Mouse (Mus musculus) forebrain, embryonic 12.5 days (tissue): Measurements from ENCODE around the gene Ropn1l. TPM values are rescaled to one million over a fixed set of nuclear protein-coding genes. Genes with fewer than 3 reads are reported as not detected.

ENCODE experiments used
- ATAC-seq: fragments of 200-750 bp; cut with Nextera tagmentation; 2 replicates; pipeline ENCODE4 v1.8.0; 2017; ENCODE audit warnings: moderate TSS enrichment; ENCODE audit not compliant: low FRiP score
- H3K27ac ChIP-seq: fragments of 300-500 bp; sonication (generic); 2 replicates; pipeline ENCODE4 v1.5.1; 2016; ENCODE audit warnings: mild to moderate bottlenecking
- H3K27me3 ChIP-seq: fragments of 300-500 bp; sonication (generic); 2 replicates; pipeline ENCODE4 v1.6.1; 2016; ENCODE audit warnings: mild to moderate bottlenecking
- H3K36me3 ChIP-seq: fragments of 300-500 bp; sonication (generic); replicated peaks from 2 replicates; pipeline ENCODE4 v1.6.1; 2016; ENCODE audit warnings: mild to moderate bottlenecking
- H3K4me1 ChIP-seq: fragments of 300-500 bp; sonication (generic); 2 replicates; pipeline ENCODE4 v1.6.1; 2016
- H3K4me2 ChIP-seq: fragments of 300-500 bp; sonication (generic); 2 replicates; pipeline ENCODE4 v1.6.1; 2016; ENCODE audit warnings: mild to moderate bottlenecking, moderate library complexity
- H3K4me3 ChIP-seq: fragments of 300-500 bp; sonication (generic); replicated peaks from 2 replicates; pipeline ENCODE4 v1.5.1; 2016; ENCODE audit warnings: mild to moderate bottlenecking
- H3K9ac ChIP-seq: fragments of 300-500 bp; sonication (generic); 2 replicates; pipeline ENCODE4 v1.6.1; 2016; ENCODE audit warnings: mild to moderate bottlenecking
- H3K9me3 ChIP-seq: fragments of 300-500 bp; sonication (generic); 2 replicates; pipeline ENCODE4 v1.6.1; 2016
- WGBS: fragments of 180-500 bp; shearing (Covaris S2); methylation state at CpG from one replicate; pipeline ENCODE4 v1.1.7; 2016; 5-methylcytosine and 5-hydroxymethylcytosine counted together
- polyA plus RNA-seq: library from polyadenylated mRNA; unstranded; fragments of >200 nt; fragmentation: Nextera tagmentation; extraction: Ambion mirVana; gene quantifications from 2 replicates; pipeline ENCODE4 v1.2.1, GENCODE M21; 2016

Ropn1l gene
- polyA plus RNA-seq, 1 experiment from 2014 or later: 2.3 TPM

- H3K27ac ChIP-seq: no peak overlapping the region
- no peaks in the 10 kb centered on the region for H3K4me1 ChIP-seq
- H3K36me3 ChIP-seq: peaks cover 83% of the 10 kb centered on the region
- ATAC-seq: no peak
- WGBS: 86% methylated on average over 5 of the region's 5 CpGs
- no peak overlapping the region for H3K4me3 ChIP-seq
- H3K4me2 ChIP-seq: no peak overlapping the region
- no peak overlapping the region for H3K9ac ChIP-seq
- no peaks in the 10 kb centered on the region for H3K27me3 ChIP-seq
- no peaks in the 10 kb centered on the region for H3K9me3 ChIP-seq
Observed at GRCm38 (mm10) chr15:31466295-31466694, 12.8 kb upstream of the Ropn1l start.

DNA sequence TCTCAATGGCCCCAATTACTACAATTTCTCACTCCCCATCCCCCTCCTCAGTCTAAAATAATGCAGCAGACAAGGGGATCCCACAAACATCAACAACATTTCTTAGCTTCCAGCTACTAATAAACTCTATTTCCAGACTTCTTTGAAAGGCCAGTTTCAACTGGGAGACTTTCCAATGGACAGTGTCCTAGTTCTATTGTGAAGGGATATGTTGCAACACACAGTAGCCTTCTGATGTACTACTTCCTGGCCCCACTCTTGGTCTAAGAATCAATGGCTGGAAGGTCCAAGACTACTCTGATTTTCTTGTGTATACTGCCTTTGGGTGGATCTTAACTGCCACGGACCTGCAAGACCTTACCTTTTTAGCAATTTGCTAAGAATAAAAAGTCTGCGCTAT lies 12.3 kb upstream of the Ropn1l start:
- ATAC-seq: no peak
- H3K4me1 ChIP-seq: no peaks in the 10 kb centered on the region
- no peak overlapping the region for H3K4me2 ChIP-seq
- H3K9me3 ChIP-seq: no peaks in the 10 kb centered on the region
- no peaks in the 10 kb centered on the region for H3K27me3 ChIP-seq
- 97% methylated on average over 2 of the region's 2 CpGs for WGBS
- H3K4me3 ChIP-seq: no peak overlapping the region
- no peak overlapping the region for H3K9ac ChIP-seq
- H3K36me3 ChIP-seq: peaks cover 85% of the 10 kb centered on the region
- H3K27ac ChIP-seq: no peak overlapping the region

DNA sequence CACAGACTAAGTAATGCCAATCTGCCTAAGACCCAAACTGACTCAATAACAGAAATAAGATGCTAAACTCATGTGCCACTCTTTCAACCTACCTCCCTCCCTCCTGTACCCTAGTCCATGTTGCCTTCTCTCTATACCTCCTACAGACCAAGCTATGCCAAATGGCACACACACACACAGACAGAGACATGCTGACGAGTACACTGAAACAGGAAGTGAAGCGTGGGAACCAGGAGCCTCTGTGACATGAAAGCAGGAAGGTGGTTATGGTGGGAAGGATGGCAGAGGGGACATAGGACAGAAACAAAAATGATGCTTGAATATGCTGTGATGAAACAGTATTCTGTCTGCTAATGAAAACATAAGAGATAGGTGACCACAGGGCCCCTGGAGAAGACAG lies 7.0 kb upstream of the Ropn1l start:
- no peak for ATAC-seq
- H3K4me3 ChIP-seq: no peak overlapping the region
- peaks cover 80% of the 10 kb centered on the region for H3K36me3 ChIP-seq
- no peak overlapping the region for H3K27ac ChIP-seq
- H3K9me3 ChIP-seq: no peaks in the 10 kb centered on the region
- WGBS: 80% methylated on average over 2 of the region's 2 CpGs
- H3K27me3 ChIP-seq: no peaks in the 10 kb centered on the region
- no peak overlapping the region for H3K4me2 ChIP-seq
- no peaks in the 10 kb centered on the region for H3K4me1 ChIP-seq
- H3K9ac ChIP-seq: no peak overlapping the region

- Histone ChIP-seq H3K4me3 (no peak overlapping the region), H3K9ac (no peak overlapping the region), H3K4me1 (peaks cover 4% of the 10 kb centered on the region), H3K36me3 (peaks cover 58% of the 10 kb centered on the region), H3K27me3 (no peaks in the 10 kb centered on the region), H3K27ac (no peak overlapping the region), H3K4me2 (no peak overlapping the region), H3K9me3 (no peaks in the 10 kb centered on the region)
- 94% methylated on average over 7 of the region's 7 CpGs for WGBS
- ATAC-seq: no peak
Observed at GRCm38 (mm10) chr15:31458081-31458480, 4.5 kb upstream of the Ropn1l start.

- Histone ChIP-seq H3K4me3 (no peak overlapping the region), H3K9me3 (no peaks in the 10 kb centered on the region), H3K9ac (no peak overlapping the region), H3K27ac (no peak overlapping the region), H3K4me1 (peaks cover 10% of the 10 kb centered on the region), H3K27me3 (no peaks in the 10 kb centered on the region), H3K4me2 (no peak overlapping the region), H3K36me3 (peaks cover 41% of the 10 kb centered on the region)
- ATAC-seq: no peak
- WGBS: 89% methylated on average over 5 of the region's 5 CpGs
Observed at GRCm38 (mm10) chr15:31456381-31456780, 2.8 kb upstream of the Ropn1l start.

DNA sequence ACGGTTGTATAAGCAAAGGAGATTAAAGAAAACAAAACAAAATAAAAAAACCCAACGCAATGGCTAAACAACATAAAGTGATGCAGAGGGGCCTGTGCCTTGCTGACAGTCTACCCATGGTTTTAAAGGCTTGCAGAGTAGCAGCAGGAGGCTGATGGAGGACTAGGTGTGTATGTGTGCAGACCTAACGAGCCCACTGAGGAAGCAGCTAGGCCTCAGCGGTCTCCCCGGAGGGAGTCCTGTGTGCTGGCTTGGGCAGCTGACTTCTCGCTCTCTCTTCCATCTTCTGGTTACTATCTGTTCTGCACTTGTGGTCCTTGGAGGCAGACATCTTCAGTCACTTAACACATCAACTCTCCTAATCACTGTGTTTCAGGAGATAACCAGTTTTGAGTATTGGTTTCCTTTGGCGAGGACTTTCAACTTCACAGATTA lies 1.3 kb upstream of the Ropn1l start:
- Histone ChIP-seq H3K9ac (no peak overlapping the region), H3K4me2 (no peak overlapping the region), H3K9me3 (no peaks in the 10 kb centered on the region), H3K27me3 (no peaks in the 10 kb centered on the region), H3K4me3 (no peak overlapping the region), H3K4me1 (peaks cover 10% of the 10 kb centered on the region), H3K36me3 (peaks cover 26% of the 10 kb centered on the region), H3K27ac (0 out of 2 replicates have a peak overlapping the region, but pooled peaks have one; percentile 31)
- 80% methylated on average over 7 of the region's 7 CpGs for WGBS
- no peak for ATAC-seq

GRCm38 (mm10) chr15:31454096-31454860 lies 741 bp upstream of the Ropn1l start:
- Histone ChIP-seq H3K27me3 (no peaks in the 10 kb centered on the region), H3K36me3 (peaks cover 20% of the 10 kb centered on the region), H3K4me2 (peak overlapping the region; percentile 79), H3K9ac (no peak overlapping the region), H3K27ac (peak overlapping the region; percentile 68; the same call in 1 of the 2 replicates), H3K4me3 (peak overlapping the region; percentile 60), H3K9me3 (no peaks in the 10 kb centered on the region), H3K4me1 (peaks cover 10% of the 10 kb centered on the region)
- ATAC-seq: no peak
- WGBS: 52% methylated on average over 10 of the region's 10 CpGs

DNA sequence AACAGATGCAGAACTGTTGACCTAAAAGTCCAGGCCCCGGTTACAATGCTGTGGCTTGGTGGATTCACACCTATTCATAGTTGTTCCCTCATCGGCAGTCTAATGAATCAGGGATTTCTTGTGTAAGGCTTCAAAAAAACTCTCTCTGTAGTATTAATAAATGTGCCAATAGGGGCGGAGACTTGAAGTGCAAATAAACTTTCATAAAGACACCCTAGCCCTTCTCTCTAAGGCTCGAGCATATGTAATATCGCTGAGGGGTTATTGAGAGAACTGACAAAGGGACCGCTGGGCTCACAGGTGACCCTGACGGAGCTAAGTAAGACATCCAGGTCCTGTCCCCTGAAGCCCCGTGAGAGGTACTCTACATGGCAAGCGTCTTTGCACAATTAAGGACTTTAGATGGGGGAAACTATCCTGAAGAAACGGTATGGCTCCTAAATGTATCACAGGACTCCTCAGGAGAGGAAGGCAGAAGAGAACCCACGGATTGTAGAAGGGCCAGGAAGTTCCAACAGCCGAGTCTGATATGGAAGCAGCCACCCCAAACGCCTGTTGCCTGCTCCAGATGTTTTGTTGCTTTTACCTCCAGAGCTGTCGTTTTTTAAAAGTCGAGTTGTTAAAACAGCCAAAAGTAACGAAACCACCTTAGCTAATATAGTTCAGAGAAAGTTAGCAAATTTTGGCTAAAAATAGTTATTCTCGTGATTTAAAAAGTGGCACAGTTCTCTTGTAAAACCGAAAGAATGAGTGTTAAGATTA lies 1.0 kb downstream of the Ropn1l start:
- Histone ChIP-seq H3K4me2 (peak overlapping the region; percentile 79), H3K4me1 (peaks cover 10% of the 10 kb centered on the region), H3K36me3 (peaks cover 5% of the 10 kb centered on the region), H3K27ac (no peak overlapping the region), H3K9ac (peak overlapping the region; percentile 69; the same call in 1 of the 2 replicates), H3K4me3 (peak overlapping the region; percentile 60), H3K9me3 (no peaks in the 10 kb centered on the region), H3K27me3 (no peaks in the 10 kb centered on the region)
- ATAC-seq: no peak
- WGBS: 58% methylated on average over 18 of the region's 18 CpGs

GRCm38 (mm10) chr15:31449772-31450171 lies 3.8 kb downstream of the Ropn1l start:
- H3K36me3 ChIP-seq: no peaks in the 10 kb centered on the region
- WGBS: 26% methylated on average over 2 of the region's 2 CpGs

GRCm38 (mm10) chr15:31447121-31447520 lies 6.4 kb downstream of the Ropn1l start:
- H3K4me2 ChIP-seq: no peak overlapping the region
- ATAC-seq: 0 out of 2 replicates have a peak, but pooled peaks have one; percentile 55
- H3K4me1 ChIP-seq: no peaks in the 10 kb centered on the region
- no peak overlapping the region for H3K4me3 ChIP-seq
- 46% methylated on average over 7 of the region's 7 CpGs for WGBS
- no peaks in the 10 kb centered on the region for H3K9me3 ChIP-seq
- no peaks in the 10 kb centered on the region for H3K36me3 ChIP-seq
- no peak overlapping the region for H3K9ac ChIP-seq
- no peak overlapping the region for H3K27ac ChIP-seq
- H3K27me3 ChIP-seq: no peaks in the 10 kb centered on the region

More at GRCm38 (mm10) chr15:31449772-31450171, 3.8 kb downstream of the Ropn1l start:
- Histone ChIP-seq H3K9me3 (no peaks in the 10 kb centered on the region), H3K4me3 (no peak overlapping the region), H3K9ac (no peak overlapping the region), H3K27ac (no peak overlapping the region), H3K4me1 (peaks cover 10% of the 10 kb centered on the region), H3K4me2 (no peak overlapping the region), H3K27me3 (no peaks in the 10 kb centered on the region)
- ATAC-seq: no peak

DNA sequence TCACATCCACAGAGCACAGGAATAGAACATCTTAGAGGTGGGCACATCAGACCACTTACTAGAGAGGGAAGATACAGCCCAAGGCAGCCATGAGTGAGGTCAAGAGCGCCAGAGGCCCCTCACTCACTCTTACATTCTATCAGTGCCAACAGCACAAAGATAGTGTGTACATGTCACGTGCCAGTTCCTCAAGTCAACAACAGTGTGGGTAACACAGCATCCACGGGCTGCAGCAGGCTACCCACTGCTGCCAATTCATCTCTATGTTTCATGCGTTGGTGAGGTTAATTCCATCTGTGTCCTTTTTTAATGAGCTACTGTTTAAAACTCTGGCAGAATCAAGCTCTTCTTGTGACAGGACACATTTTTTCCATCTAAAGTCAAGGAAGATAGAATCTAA lies 10.8 kb downstream of the Ropn1l start:
- no peak overlapping the region for H3K4me3 ChIP-seq
- no peak overlapping the region for H3K4me2 ChIP-seq
- no peak overlapping the region for H3K9ac ChIP-seq
- no peaks in the 10 kb centered on the region for H3K36me3 ChIP-seq
- no peaks in the 10 kb centered on the region for H3K9me3 ChIP-seq
- H3K4me1 ChIP-seq: no peaks in the 10 kb centered on the region
- H3K27ac ChIP-seq: no peak overlapping the region
- ATAC-seq: no peak
- H3K27me3 ChIP-seq: no peaks in the 10 kb centered on the region
- 91% methylated on average over 4 of the region's 4 CpGs for WGBS

- H3K4me1 ChIP-seq: no peaks in the 10 kb centered on the region
- WGBS: 83% methylated on average over 6 of the region's 6 CpGs
- ATAC-seq: no peak
Observed at GRCm38 (mm10) chr15:31441996-31442395, 11.5 kb downstream of the Ropn1l start.

More at GRCm38 (mm10) chr15:31441996-31442395, 11.5 kb downstream of the Ropn1l start:
- no peak overlapping the region for H3K9ac ChIP-seq
- H3K4me3 ChIP-seq: no peak overlapping the region
- H3K36me3 ChIP-seq: no peaks in the 10 kb centered on the region
- H3K9me3 ChIP-seq: no peaks in the 10 kb centered on the region
- H3K27me3 ChIP-seq: no peaks in the 10 kb centered on the region
- H3K4me2 ChIP-seq: no peak overlapping the region
- H3K27ac ChIP-seq: no peak overlapping the region
